Mouse (Mus musculus) kidney, embryonic 14.5 days (tissue): ENCODE results near the gene Zxdc. TPM values are rescaled to one million over a fixed set of nuclear protein-coding genes. Genes with fewer than 3 reads are reported as not detected.

ENCODE experiments used
- ATAC-seq: fragments of 200-750 bp; cut with Nextera tagmentation; 2 replicates; pipeline ENCODE4 v1.8.0; 2017; ENCODE audit warnings: moderate number of reproducible peaks, mild to moderate bottlenecking, moderate TSS enrichment, moderate library complexity; ENCODE audit not compliant: low FRiP score, low TSS enrichment
- H3K27ac ChIP-seq: fragments of 300-500 bp; sonication (generic); 2 replicates; pipeline ENCODE4 v1.5.1; 2014; ENCODE audit warnings: low read depth, mild to moderate bottlenecking, low read length, moderate library complexity, mixed read lengths
- H3K27me3 ChIP-seq: fragments of 300-500 bp; sonication (generic); 2 replicates; pipeline ENCODE4 v1.6.1; 2014; ENCODE audit warnings: mild to moderate bottlenecking, low read length; ENCODE audit not compliant: control insufficient read depth, insufficient read depth
- H3K36me3 ChIP-seq: fragments of 300-500 bp; sonication (generic); 2 replicates; pipeline ENCODE4 v1.6.1; 2014; ENCODE audit warnings: low read length, mixed read lengths; ENCODE audit not compliant: control insufficient read depth, insufficient read depth
- H3K4me1 ChIP-seq: fragments of 300-500 bp; sonication (generic); 2 replicates; pipeline ENCODE4 v1.6.1; 2014; ENCODE audit warnings: low read length, mixed read lengths; ENCODE audit not compliant: control insufficient read depth, insufficient read depth
- H3K4me2 ChIP-seq: fragments of 300-500 bp; sonication (generic); replicated peaks from 2 replicates; pipeline ENCODE4 v1.6.1; 2014; ENCODE audit warnings: low read depth, mild to moderate bottlenecking, low read length
- H3K4me3 ChIP-seq: fragments of 300-500 bp; sonication (generic); 2 replicates; pipeline ENCODE4 v1.5.1; 2014; ENCODE audit warnings: mild to moderate bottlenecking, low read length
- H3K9ac ChIP-seq: fragments of 300-500 bp; sonication (generic); 2 replicates; pipeline ENCODE4 v1.6.1; 2014; ENCODE audit warnings: low read depth, mild to moderate bottlenecking, low read length, moderate library complexity
- H3K9me3 ChIP-seq: fragments of 300-500 bp; sonication (generic); 2 replicates; pipeline ENCODE4 v1.6.1; 2016; ENCODE audit warnings: low read length; ENCODE audit not compliant: control insufficient read depth
- WGBS: fragments of 180-500 bp; shearing (Covaris S2); extraction: QIAGEN DNeasy Blood & Tissue Kit; methylation state at CpG from one replicate; pipeline ENCODE4 v1.1.7; 2014; 5-methylcytosine and 5-hydroxymethylcytosine counted together
- polyA plus RNA-seq: library from polyadenylated mRNA; unstranded; fragments of >200 nt; fragmentation: Nextera tagmentation; extraction: Ambion mirVana; gene quantifications from 2 replicates; pipeline ENCODE4 v1.2.1, GENCODE M21; 2014

Zxdc gene
- polyA plus RNA-seq, 1 experiment from 2014 or later: 12.9 TPM

DNA sequence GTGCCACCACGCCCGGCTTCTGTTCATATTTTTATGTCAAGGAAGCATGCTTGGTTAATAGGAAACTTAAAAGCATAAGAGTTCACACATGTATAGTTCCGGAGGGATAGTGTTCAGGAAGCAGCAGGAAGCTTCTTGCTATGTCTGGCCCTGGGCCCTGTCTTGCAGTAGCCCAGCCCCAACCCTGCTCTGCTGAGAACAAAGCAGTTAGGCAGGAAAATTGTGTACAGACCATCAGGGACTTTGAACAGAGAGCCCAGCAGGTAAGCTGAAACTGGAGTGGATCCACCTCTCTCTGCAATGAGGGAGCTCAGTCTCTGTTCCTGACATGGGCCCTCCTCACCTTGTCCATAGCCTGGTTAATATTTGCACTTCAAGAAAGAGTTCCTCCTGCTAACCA is 28.0 kb downstream of the Zxdc start:
- Histone ChIP-seq H3K9ac (no peak overlapping the region), H3K4me2 (no peak overlapping the region), H3K4me3 (no peak overlapping the region), H3K4me1 (no peaks in the 10 kb centered on the region), H3K27ac (no peak overlapping the region), H3K9me3 (no peaks in the 10 kb centered on the region), H3K36me3 (peaks cover 7% of the 10 kb centered on the region; the same call in 1 of the 2 replicates), H3K27me3 (no peaks in the 10 kb centered on the region)
- WGBS: 94% methylated on average over 3 of the region's 3 CpGs
- no peak for ATAC-seq

DNA sequence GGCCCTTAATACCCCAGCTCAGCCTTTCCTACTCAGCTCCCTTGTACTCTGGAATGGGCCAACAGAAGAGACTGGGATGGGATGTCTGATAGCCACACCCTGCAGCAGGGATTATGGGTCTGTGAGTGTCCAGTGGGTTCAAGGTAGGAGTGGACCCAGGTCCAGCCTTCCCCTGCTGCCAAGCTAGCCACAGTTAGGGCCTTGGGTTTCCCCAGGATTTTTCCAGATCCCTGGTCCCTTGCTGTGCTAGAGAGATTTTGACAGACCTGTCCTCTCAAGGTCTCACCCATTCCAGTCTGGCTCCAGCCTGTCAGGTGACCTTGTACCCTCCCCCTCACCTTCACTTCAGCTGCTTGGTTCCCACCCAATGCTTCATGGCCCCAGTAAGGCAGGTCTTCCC is 39.3 kb downstream of the Zxdc start:
- Histone ChIP-seq H3K9ac (no peak overlapping the region), H3K4me2 (no peak overlapping the region), H3K27me3 (no peaks in the 10 kb centered on the region), H3K4me3 (no peak overlapping the region), H3K36me3 (peaks cover 2% of the 10 kb centered on the region; the same call in 1 of the 2 replicates), H3K9me3 (no peaks in the 10 kb centered on the region), H3K27ac (no peak overlapping the region), H3K4me1 (no peaks in the 10 kb centered on the region)
- ATAC-seq: no peak

- Histone ChIP-seq H3K4me1 (no peaks in the 10 kb centered on the region), H3K27ac (no peak overlapping the region), H3K9ac (no peak overlapping the region), H3K27me3 (no peaks in the 10 kb centered on the region), H3K36me3 (no peaks in the 10 kb centered on the region; the same call in 1 of the 2 replicates), H3K4me2 (no peak overlapping the region), H3K4me3 (no peak overlapping the region), H3K9me3 (no peaks in the 10 kb centered on the region)
- 67% methylated on average over 1 of the region's 1 CpGs for WGBS
- ATAC-seq: no peak
Measured at GRCm38 (mm10) chr6:90410972-90411371, 41.7 kb downstream of the Zxdc start.

DNA sequence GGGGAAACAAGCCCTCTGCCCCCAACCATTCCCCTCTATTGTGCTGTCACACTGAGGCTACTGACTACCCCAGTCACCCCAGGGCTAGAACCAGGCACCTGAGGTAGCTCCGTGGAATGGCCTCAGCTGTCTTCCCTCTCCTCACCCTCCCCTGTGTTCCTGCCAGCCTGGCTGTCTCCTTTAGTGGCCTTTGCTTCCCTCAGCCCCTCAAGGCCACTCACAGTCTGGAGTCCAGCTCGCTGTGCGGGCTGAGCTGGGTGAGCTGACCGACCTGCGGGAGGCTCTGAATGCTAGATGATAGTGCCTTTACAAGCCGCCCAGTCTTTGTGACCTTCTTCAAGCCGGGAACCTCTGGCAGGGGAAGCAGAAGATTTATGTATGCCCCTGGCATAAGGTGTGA is 42.6 kb downstream of the Zxdc start:
- Histone ChIP-seq H3K9ac (no peak overlapping the region), H3K4me3 (no peak overlapping the region), H3K4me1 (no peaks in the 10 kb centered on the region), H3K27me3 (no peaks in the 10 kb centered on the region), H3K4me2 (no peak overlapping the region), H3K36me3 (no peaks in the 10 kb centered on the region), H3K9me3 (no peaks in the 10 kb centered on the region), H3K27ac (no peak overlapping the region)
- WGBS: 58% methylated on average over 7 of the region's 7 CpGs
- ATAC-seq: no peak

GRCm38 (mm10) chr6:90422565-90422964 is 53.3 kb downstream of the Zxdc start:
- WGBS: 4% methylated on average over 14 of the region's 14 CpGs
- H3K9ac ChIP-seq: no peak overlapping the region
- H3K4me3 ChIP-seq: peak overlapping the region; percentile 16; the same call in 1 of the 2 replicates
- H3K36me3 ChIP-seq: no peaks in the 10 kb centered on the region
- H3K4me1 ChIP-seq: 0 out of 2 replicates have a peak, but pooled peaks cover 6% of the 10 kb centered on the region
- H3K27me3 ChIP-seq: peaks cover 6% of the 10 kb centered on the region; the same call in 1 of the 2 replicates
- peak overlapping the region; percentile 36 for H3K4me2 ChIP-seq
- no peak overlapping the region for H3K27ac ChIP-seq
- peak; percentile 87 for ATAC-seq
- H3K9me3 ChIP-seq: no peaks in the 10 kb centered on the region

- Histone ChIP-seq H3K27ac (no peak overlapping the region), H3K4me3 (no peak overlapping the region), H3K4me1 (peaks cover 10% of the 10 kb centered on the region; the same call in 1 of the 2 replicates), H3K9ac (no peak overlapping the region), H3K27me3 (peaks cover 9% of the 10 kb centered on the region; the same call in 1 of the 2 replicates), H3K36me3 (no peaks in the 10 kb centered on the region), H3K9me3 (no peaks in the 10 kb centered on the region), H3K4me2 (no peak overlapping the region)
- WGBS: 91% methylated on average over 3 of the region's 3 CpGs
- ATAC-seq: no peak
Measured at GRCm38 (mm10) chr6:90425361-90425760, 56.1 kb downstream of the Zxdc start.

DNA sequence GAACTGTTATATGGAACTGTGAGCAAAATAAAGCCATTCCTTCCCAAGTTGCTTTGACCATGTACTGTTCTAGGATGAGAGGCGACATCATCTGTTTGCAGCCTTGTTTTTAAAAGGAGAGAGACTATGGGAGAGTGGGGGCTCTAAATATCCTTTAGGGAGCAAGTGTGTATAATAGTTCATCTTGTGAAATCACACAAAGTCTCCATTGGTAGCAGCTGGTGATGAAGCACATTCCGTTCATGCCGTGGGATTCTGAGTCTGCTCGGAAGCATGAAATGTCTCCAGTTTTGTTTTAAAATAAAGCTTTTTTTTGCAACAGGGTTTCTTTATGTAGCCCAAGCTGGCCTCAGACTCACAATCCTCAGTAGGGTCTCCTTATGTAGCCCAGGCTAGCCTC is 56.7 kb downstream of the Zxdc start:
- no peaks in the 10 kb centered on the region for H3K9me3 ChIP-seq
- WGBS: 87% methylated on average over 4 of the region's 4 CpGs
- H3K27ac ChIP-seq: no peak overlapping the region
- no peak overlapping the region for H3K9ac ChIP-seq
- H3K27me3 ChIP-seq: peaks cover 9% of the 10 kb centered on the region; the same call in 1 of the 2 replicates
- H3K4me3 ChIP-seq: no peak overlapping the region
- no peak overlapping the region for H3K4me2 ChIP-seq
- ATAC-seq: no peak
- H3K4me1 ChIP-seq: peaks cover 10% of the 10 kb centered on the region; the same call in 1 of the 2 replicates
- H3K36me3 ChIP-seq: no peaks in the 10 kb centered on the region

DNA sequence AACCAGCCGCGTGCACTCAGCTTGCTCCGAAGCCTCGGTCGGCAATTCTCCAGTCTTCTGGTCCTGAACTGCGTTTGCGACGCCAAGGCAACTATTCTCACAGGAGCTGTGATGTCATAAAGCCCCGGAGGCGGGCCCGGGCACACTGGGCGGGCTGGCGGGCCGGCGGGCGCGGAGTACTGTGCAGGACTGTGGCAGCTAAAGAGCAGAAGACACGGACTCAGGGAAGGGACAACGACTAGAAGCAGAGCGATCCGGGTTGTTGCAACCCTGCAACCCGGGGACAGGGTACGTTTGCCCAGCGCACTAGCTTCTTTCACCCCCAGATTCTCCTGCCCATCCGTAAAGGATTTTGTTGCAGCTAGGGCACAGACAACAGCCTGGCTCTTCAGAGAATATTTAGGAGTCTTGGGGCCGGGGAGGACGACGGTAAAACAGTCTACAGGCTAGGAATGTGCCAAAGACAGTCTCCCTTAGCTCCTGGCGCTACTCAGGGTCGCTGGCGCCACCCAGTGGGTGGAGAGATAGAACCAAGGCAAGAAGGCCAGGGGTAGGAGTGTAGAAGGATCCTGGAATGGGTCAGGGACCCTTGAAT is 59.2 kb downstream of the Zxdc start, which contains the start of gene Cfap100:
Gene Cfap100 (minus strand): TSS at position 418 of the 595 bp plus-strand sequence.
- peak; percentile 84 for ATAC-seq
- WGBS: 1% methylated on average over 31 of the region's 31 CpGs
- H3K27me3 ChIP-seq: peaks cover 9% of the 10 kb centered on the region; the same call in 1 of the 2 replicates
- H3K4me1 ChIP-seq: peaks cover 4% of the 10 kb centered on the region; the same call in 1 of the 2 replicates
- no peaks in the 10 kb centered on the region for H3K36me3 ChIP-seq
- peak within 1 kb of the TSS; percentile 39 for H3K4me3 ChIP-seq
- peak within 1 kb of the TSS; percentile 86 for H3K4me2 ChIP-seq
- H3K9ac ChIP-seq: peak within 1 kb of the TSS; percentile 55
- H3K27ac ChIP-seq: no peak within 1 kb of the TSS
- H3K9me3 ChIP-seq: no peaks in the 10 kb centered on the region

DNA sequence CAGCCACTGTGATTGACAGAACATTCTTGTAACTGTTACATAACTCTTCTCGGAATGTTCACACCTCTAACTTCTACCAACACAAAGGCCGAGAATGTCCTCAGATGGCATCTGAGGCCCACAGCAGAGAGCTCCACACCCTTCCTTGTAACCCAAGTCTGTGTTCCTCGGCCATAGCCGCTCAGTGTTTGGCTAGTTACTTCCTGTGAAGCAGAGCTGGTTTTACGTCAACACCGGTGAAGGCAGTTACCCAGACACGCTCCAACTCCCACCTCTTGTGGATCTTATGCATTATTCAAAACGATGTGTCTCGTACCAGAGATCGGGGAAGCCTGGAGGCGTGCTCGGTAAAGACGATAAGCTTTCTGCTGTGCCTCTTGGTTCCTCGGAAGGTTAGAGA is 60.6 kb downstream of the Zxdc start:
- Histone ChIP-seq H3K9ac (no peak overlapping the region), H3K9me3 (no peaks in the 10 kb centered on the region), H3K36me3 (no peaks in the 10 kb centered on the region), H3K27me3 (peaks cover 9% of the 10 kb centered on the region; the same call in 1 of the 2 replicates), H3K4me1 (peaks cover 4% of the 10 kb centered on the region; the same call in 1 of the 2 replicates), H3K4me2 (no peak overlapping the region), H3K27ac (no peak overlapping the region), H3K4me3 (no peak overlapping the region)
- no peak for ATAC-seq
- WGBS: 60% methylated on average over 14 of the region's 14 CpGs
